Mouse (Mus musculus): ENCODE data around the gene Pacs1. TPM values are rescaled to one million over a fixed set of nuclear protein-coding genes. Genes with fewer than 3 reads are reported as not detected.
"Not testable (repeated sequence)": the region's sequence is repeated elsewhere in the genome, so short reads cannot be mapped to it uniquely, and the experiment has no call there.

The Pacs1 gene
- polyA plus RNA-seq, 2 experiments, result 8.2 to 8.3 TPM

DNA sequence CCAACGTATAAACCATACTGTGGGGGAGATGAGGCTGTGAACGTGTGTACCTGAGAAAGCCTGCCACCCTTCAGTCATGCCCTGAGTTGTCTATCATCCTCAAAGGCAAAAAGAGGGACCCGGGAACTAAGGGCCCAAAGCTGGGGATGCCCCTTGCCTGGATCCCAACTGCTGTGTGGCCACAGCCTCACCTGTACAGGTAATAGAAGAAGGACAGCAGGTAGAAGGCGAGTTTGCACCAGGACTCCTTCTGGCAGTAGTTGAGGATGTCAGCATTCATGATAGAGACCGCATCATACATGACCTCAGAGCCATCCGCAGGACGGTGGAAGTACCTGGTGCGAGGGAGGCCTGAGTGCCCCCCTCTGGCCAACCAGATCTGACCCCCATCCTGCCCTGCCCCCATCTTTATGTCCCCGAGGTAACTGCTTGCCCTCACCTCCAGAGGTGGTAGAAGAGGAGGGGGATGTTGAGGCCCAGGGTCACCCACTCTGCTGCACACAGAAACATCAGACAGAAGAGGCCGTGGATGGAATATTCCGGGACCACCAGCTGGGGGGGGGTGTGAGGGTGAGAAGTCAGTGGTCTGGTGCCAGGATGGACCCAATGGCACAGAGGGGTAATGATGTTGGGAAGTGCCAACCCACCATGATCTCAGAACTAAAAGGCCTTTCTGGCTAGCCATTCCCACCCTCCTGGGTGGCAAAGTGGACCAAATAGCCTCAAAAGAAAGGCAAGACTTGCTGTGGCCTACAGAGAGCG is 179.3 kb downstream of the Pacs1 start:
- Histone ChIP-seq H3K4me3 (ENCODE audit: insufficient read depth in 1 of 2, low read depth in 2 of 2, low read length in 2 of 2) (no peak overlapping the region), H3K9me3 (ENCODE audit: control insufficient read depth, low read length) (no peaks in the 10 kb centered on the region), H3K4me2 (ENCODE audit: low read depth) (no peak overlapping the region), H3K27me3 (ENCODE audit: control insufficient read depth, insufficient read depth, low read length) (no peaks in the 10 kb centered on the region; the same call in none of the 2 replicates), H3K4me1 (replicated peaks; ENCODE audit: control insufficient read depth in 2 of 2, insufficient read depth in 2 of 2, low read length in 1 of 2) (peaks cover 7 to 17% of the 10 kb centered on the region in 2 experiments), H3K36me3 (replicated peaks; ENCODE audit: control insufficient read depth, insufficient read depth, low read depth) (no peaks in the 10 kb centered on the region), H3K9ac (replicated peaks) (no peak overlapping the region), H3K27ac (no peak overlapping the region)
- WGBS (ENCODE audit: insufficient replicate concordance), result 63% methylated on average over 12 of the region's 12 CpGs
- DNase-seq (ENCODE audit: low read depth in 3 of 3, low spot score in 3 of 3) (no peak), ATAC-seq (ENCODE audit: insufficient read depth) (no peak)
- TF ChIP-seq EP300 (IDR thresholded peaks at IDR 0.05; ENCODE audit: low read depth), result no peak
- TF ChIP-seq CTCF (IDR thresholded peaks at IDR 0.05; ENCODE audit: low read depth), result no peak

DNA sequence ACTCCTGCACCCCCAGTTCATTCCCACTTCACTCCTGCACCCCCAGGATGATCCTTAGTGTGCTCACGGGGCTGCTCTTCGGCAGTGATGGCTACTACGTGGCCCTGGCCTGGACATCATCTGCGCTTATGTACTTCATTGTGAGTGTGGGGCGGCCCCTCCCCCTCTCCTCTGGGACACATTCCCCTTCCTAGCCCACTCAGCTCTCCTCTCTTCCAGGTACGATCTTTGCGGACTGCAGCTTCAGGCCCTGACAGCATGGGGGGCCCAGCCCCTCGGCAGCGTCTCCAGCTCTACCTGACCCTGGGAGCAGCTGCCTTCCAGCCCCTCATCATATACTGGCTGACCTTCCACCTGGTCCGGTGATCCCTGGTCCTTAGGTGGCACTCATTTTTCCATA is 180.8 kb downstream of the Pacs1 start:
- TF ChIP-seq EP300 (IDR thresholded peaks at IDR 0.05; ENCODE audit: low read depth), result no peak
- no peak for TF ChIP-seq CTCF (IDR thresholded peaks at IDR 0.05; ENCODE audit: low read depth)
- H3K4me3 ChIP-seq (ENCODE audit: insufficient read depth in 1 of 2, low read depth in 2 of 2, low read length in 2 of 2), result no peak overlapping the region

GRCm38 (mm10) chr19:5089324-5089723 is 183.6 kb downstream of the Pacs1 start:
- H3K4me2 ChIP-seq (ENCODE audit: low read depth), result peak overlapping the region; percentile 73
- ATAC-seq (ENCODE audit: insufficient read depth) (no peak), DNase-seq (ENCODE audit: low read depth in 3 of 3, low spot score in 3 of 3) (no peak)
- H3K4me1 ChIP-seq (replicated peaks; ENCODE audit: control insufficient read depth in 2 of 2, insufficient read depth in 2 of 2, low read length in 1 of 2), result peaks cover 10 to 12% of the 10 kb centered on the region in 2 experiments
- peaks cover 22% of the 10 kb centered on the region for H3K27me3 ChIP-seq (ENCODE audit: control insufficient read depth, insufficient read depth, low read length)
- H3K27ac ChIP-seq, result no peak overlapping the region
- WGBS (ENCODE audit: insufficient replicate concordance), result 77% methylated on average over 4 of the region's 4 CpGs
- no peaks in the 10 kb centered on the region for H3K9me3 ChIP-seq (ENCODE audit: control insufficient read depth, low read length)
- H3K36me3 ChIP-seq (replicated peaks; ENCODE audit: control insufficient read depth, insufficient read depth, low read depth), result no peaks in the 10 kb centered on the region
- TF ChIP-seq CTCF (IDR thresholded peaks at IDR 0.05; ENCODE audit: low read depth), result no peak
- no peak for TF ChIP-seq EP300 (IDR thresholded peaks at IDR 0.05; ENCODE audit: low read depth)
- H3K9ac ChIP-seq (replicated peaks), result no peak overlapping the region
- H3K4me3 ChIP-seq (ENCODE audit: insufficient read depth in 1 of 2, low read depth in 2 of 2, low read length in 2 of 2), result peak overlapping the region; percentile 79 to 97; a peak in 3 of 4 replicates

More for the DNA sequence above, 180.8 kb downstream of the Pacs1 start:
- DNase-seq (ENCODE audit: low read depth in 3 of 3, low spot score in 3 of 3) (no peak), ATAC-seq (ENCODE audit: insufficient read depth) (no peak)
- Histone ChIP-seq H3K9ac (replicated peaks) (no peak overlapping the region), H3K4me2 (ENCODE audit: low read depth) (no peak overlapping the region), H3K27me3 (ENCODE audit: control insufficient read depth, insufficient read depth, low read length) (no peaks in the 10 kb centered on the region; the same call in 1 of the 2 replicates), H3K36me3 (replicated peaks; ENCODE audit: control insufficient read depth, insufficient read depth, low read depth) (no peaks in the 10 kb centered on the region), H3K4me1 (replicated peaks; ENCODE audit: control insufficient read depth in 2 of 2, insufficient read depth in 2 of 2, low read length in 1 of 2) (peaks cover 10 to 19% of the 10 kb centered on the region in 2 experiments), H3K27ac (no peak overlapping the region), H3K9me3 (ENCODE audit: control insufficient read depth, low read length) (no peaks in the 10 kb centered on the region)
- WGBS (ENCODE audit: insufficient replicate concordance), result 90% methylated on average over 10 of the region's 10 CpGs

DNA sequence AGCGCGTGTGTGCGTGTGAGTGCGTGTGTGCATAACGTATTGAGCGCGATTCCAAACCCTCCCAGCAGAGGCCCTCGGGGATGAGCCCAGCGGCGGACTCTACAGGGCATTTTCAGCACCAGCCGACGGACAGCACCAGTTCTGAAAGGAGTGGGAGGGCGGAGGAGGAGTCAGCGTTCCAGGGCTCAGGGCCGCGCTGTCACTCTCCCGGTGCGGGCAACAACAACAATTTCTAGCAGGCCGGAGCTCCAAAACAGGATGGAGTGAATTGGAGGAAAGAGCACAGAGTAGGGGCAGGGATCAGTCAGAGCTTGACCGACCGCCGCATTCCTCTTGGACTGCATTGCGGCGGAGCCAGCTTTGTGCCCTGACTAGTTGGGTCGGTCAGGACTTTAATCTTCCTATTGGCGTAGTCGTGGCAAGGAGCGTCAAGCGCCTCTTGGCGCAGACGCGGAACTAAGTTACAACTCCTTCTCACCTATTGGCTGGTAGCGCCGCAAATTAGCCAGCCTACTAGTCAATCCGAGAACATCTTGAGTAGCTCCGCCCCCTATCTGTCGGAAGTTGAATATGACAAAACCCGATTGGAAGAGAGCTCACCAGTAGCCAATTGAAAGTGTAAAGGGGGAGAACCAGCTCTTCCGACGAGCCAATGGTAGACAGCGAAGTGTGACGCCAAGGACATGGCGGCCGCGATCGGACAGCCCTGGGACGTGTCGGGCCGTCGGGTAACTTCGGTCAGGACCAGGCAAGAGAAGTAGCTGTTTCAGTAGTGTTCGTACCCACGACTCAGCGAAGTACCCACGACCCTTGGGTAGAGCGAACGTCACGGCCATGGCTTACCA is 184.8 kb downstream of the Pacs1 start, which contains the start of gene Yif1a:
TSS of gene Yif1a (plus strand) at position 655 of the 845 bp plus-strand sequence.
- DNase-seq (ENCODE audit: low read depth in 3 of 3, low spot score in 3 of 3) (peak; percentile 98), ATAC-seq (ENCODE audit: insufficient read depth) (peak; percentile 90)
- Histone ChIP-seq H3K4me1 (replicated peaks; ENCODE audit: control insufficient read depth in 2 of 2, insufficient read depth in 2 of 2, low read length in 1 of 2) (peaks cover 10% of the 10 kb centered on the region in 2 experiments), H3K36me3 (replicated peaks; ENCODE audit: control insufficient read depth, insufficient read depth, low read depth) (no peaks in the 10 kb centered on the region), H3K4me2 (ENCODE audit: low read depth) (peak within 1 kb of the TSS; percentile 73), H3K9me3 (ENCODE audit: control insufficient read depth, low read length) (no peaks in the 10 kb centered on the region), H3K4me3 (ENCODE audit: insufficient read depth in 1 of 2, low read depth in 2 of 2, low read length in 2 of 2) (peak within 1 kb of the TSS; percentile 79 to 97), H3K9ac (replicated peaks) (peak within 1 kb of the TSS; percentile 76), H3K27me3 (ENCODE audit: control insufficient read depth, insufficient read depth, low read length) (peaks cover 34% of the 10 kb centered on the region), H3K27ac (peak within 1 kb of the TSS; percentile 77)
- TF ChIP-seq CTCF (IDR thresholded peaks at IDR 0.05; ENCODE audit: low read depth) (peak; percentile 78), EP300 (IDR thresholded peaks at IDR 0.05; ENCODE audit: low read depth) (no peak)
- under 1% methylated on average over 58 of the region's 58 CpGs for WGBS (ENCODE audit: insufficient replicate concordance)

- not testable (repeated sequence) for H3K27ac ChIP-seq; H3K36me3 ChIP-seq (replicated peaks; ENCODE audit: control insufficient read depth, insufficient read depth, low read depth); H3K9ac ChIP-seq (replicated peaks); H3K4me3 ChIP-seq (ENCODE audit: insufficient read depth in 1 of 2, low read depth in 2 of 2, low read length in 2 of 2); ATAC-seq (ENCODE audit: insufficient read depth); DNase-seq (ENCODE audit: low read depth in 3 of 3, low spot score in 3 of 3); H3K9me3 ChIP-seq (ENCODE audit: control insufficient read depth, low read length); H3K4me2 ChIP-seq (ENCODE audit: low read depth)
- WGBS (ENCODE audit: insufficient replicate concordance), result 40% methylated on average over 4 of the region's 4 CpGs
- Histone ChIP-seq H3K27me3 (ENCODE audit: control insufficient read depth, insufficient read depth, low read length) (peaks cover 50% of the 10 kb centered on the region), H3K4me1 (replicated peaks; ENCODE audit: control insufficient read depth in 2 of 2, insufficient read depth in 2 of 2, low read length in 1 of 2) (peaks cover 10% of the 10 kb centered on the region in 2 experiments)
- peak; percentile 34 for TF ChIP-seq CTCF (IDR thresholded peaks at IDR 0.05; ENCODE audit: low read depth)
These were observed 186.4 kb downstream of the Pacs1 start for GRCm38 (mm10) chr19:5086533-5086932.

All from liver, embryonic 14.5 days (tissue).